Mouse (Mus musculus) embryonic facial prominence, embryonic 11.5 days (tissue): ENCODE results near the gene Gm10945. TPM values are rescaled to one million over a fixed set of nuclear protein-coding genes. Genes with fewer than 3 reads are reported as not detected.
A peak's percentile ranks its signal among the peaks of the same experiment; 100 is the strongest.

Source experiments
- ATAC-seq: fragments of 200-750 bp; cut with Nextera tagmentation; replicated peaks from 2 replicates; pipeline ENCODE4 v1.8.0; 2017; ENCODE audit warnings: low read depth; ENCODE audit not compliant: insufficient number of reproducible peaks, low FRiP score, low TSS enrichment
- DNase-seq: peaks from one replicate; pipeline ENCODE4 v3.0.0-alpha.2; 2015; ENCODE audit warnings: low spot score
- H3K27ac ChIP-seq: fragments of 300-500 bp; sonication (generic); replicated peaks from 2 replicates; pipeline ENCODE4 v1.5.1; 2014; ENCODE audit warnings: mild to moderate bottlenecking, low read depth, low read length, control low read depth
- H3K27me3 ChIP-seq: fragments of 300-500 bp; sonication (generic); 2 replicates; pipeline ENCODE4 v1.6.1; 2014; ENCODE audit warnings: mild to moderate bottlenecking, low read length, moderate library complexity, mixed read lengths; ENCODE audit not compliant: control insufficient read depth, insufficient read depth
- H3K36me3 ChIP-seq: fragments of 300-500 bp; sonication (generic); replicated peaks from 2 replicates; pipeline ENCODE4 v1.6.1; 2014; ENCODE audit warnings: low read depth, mild to moderate bottlenecking, low read length, moderate library complexity, mixed read lengths; ENCODE audit not compliant: control insufficient read depth, insufficient read depth
- H3K4me1 ChIP-seq: fragments of 300-500 bp; sonication (generic); 2 replicates; pipeline ENCODE4 v1.6.1; 2014; ENCODE audit warnings: low read length, mixed read lengths; ENCODE audit not compliant: control insufficient read depth, insufficient read depth
- H3K4me2 ChIP-seq: fragments of 300-500 bp; sonication (generic); 2 replicates; pipeline ENCODE4 v1.6.1; 2014; ENCODE audit warnings: low read depth, mild to moderate bottlenecking, control low read depth, low read length, moderate library complexity
- H3K4me3 ChIP-seq: fragments of 300-500 bp; sonication (generic); 2 replicates; pipeline ENCODE4 v1.5.1; 2014; ENCODE audit warnings: low read depth, low read length, control low read depth
- H3K9ac ChIP-seq: fragments of 300-500 bp; sonication (generic); replicated peaks from 2 replicates; pipeline ENCODE4 v1.6.1; 2014; ENCODE audit warnings: mild to moderate bottlenecking, control low read depth, low read length
- H3K9me3 ChIP-seq: fragments of 300-500 bp; sonication (generic); replicated peaks from 2 replicates; pipeline ENCODE4 v1.6.1; 2016; ENCODE audit warnings: mild to moderate bottlenecking, low read length, inconsistent platforms, mixed read lengths; ENCODE audit not compliant: control insufficient read depth
- WGBS: fragments of 180-500 bp; shearing (Covaris S2); extraction: QIAGEN DNeasy Blood & Tissue Kit; methylation state at CpG from one replicate; pipeline ENCODE4 v1.1.7; 2014; 5-methylcytosine and 5-hydroxymethylcytosine counted together
- polyA plus RNA-seq: library from polyadenylated mRNA; unstranded; fragments of >200 nt; fragmentation: Nextera tagmentation; extraction: Ambion mirVana; gene quantifications from 2 replicates; pipeline ENCODE4 v1.2.1, GENCODE M21; 2014

Gene Gm10945
- polyA plus RNA-seq, 1 experiment from 2014 or later, result not detected

- 89% methylated on average over 1 of the region's 1 CpGs for WGBS
- H3K27me3 ChIP-seq, result no peaks in the 10 kb centered on the region
- no peak overlapping the region for H3K4me2 ChIP-seq
- H3K4me3 ChIP-seq, result no peak overlapping the region
- no peaks in the 10 kb centered on the region for H3K9me3 ChIP-seq
- no peak overlapping the region for H3K27ac ChIP-seq
- no peaks in the 10 kb centered on the region for H3K36me3 ChIP-seq
- no peaks in the 10 kb centered on the region for H3K4me1 ChIP-seq
- ATAC-seq (no peak), DNase-seq (no peak)
- no peak overlapping the region for H3K9ac ChIP-seq
Observed at GRCm38 (mm10) chr10:6705226-6705885, 56.2 kb downstream of the Gm10945 start.

- Histone ChIP-seq H3K9me3 (no peaks in the 10 kb centered on the region), H3K27me3 (no peaks in the 10 kb centered on the region), H3K9ac (no peak overlapping the region), H3K4me1 (no peaks in the 10 kb centered on the region), H3K27ac (no peak overlapping the region), H3K4me3 (no peak overlapping the region), H3K36me3 (no peaks in the 10 kb centered on the region), H3K4me2 (no peak overlapping the region)
- DNase-seq, result peak; percentile 76
- no peak for ATAC-seq
- WGBS, result 56% methylated on average over 13 of the region's 13 CpGs
Observed at GRCm38 (mm10) chr10:6694218-6694850, 67.2 kb downstream of the Gm10945 start.

Other genes with a start within 250 kb of the Gm10945 start
- gene Oprm1, start 3.3 kb downstream of the Gm10945 start, polyA plus RNA-seq, result 0.18 TPM in 1 of 2 replicates, not detected in the other